Mouse (Mus musculus): ENCODE data around the gene Sgsh.
A peak's percentile ranks its signal among the peaks of the same experiment; 100 is the strongest.

DNA sequence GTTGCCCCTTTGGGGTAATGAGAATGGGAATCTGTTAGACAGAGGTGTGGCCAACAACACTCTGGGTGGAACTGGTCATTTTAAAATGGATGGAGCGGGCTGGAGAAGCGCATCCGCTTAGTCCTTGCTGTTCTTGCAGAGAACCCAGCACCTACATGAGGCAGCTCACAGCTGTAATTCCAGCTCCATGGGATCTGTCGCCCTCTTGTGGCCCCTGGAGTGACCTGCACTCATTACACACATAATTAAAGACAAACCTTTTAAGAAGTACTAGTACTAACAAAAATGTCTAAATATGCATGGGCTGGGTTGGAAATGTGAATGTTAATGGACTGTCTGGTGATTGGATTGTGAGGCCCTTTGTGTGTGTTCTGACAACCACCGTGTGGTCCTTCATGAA, 49.3 kb upstream of the Sgsh start:
- TF ChIP-seq CTCF (IDR thresholded peaks at IDR 0.05; ENCODE audit: borderline replicate concordance, insufficient read depth, low read depth, low read length) (peak; percentile 56; the same call in 1 of the 2 replicates), POLR2A (IDR thresholded peaks at IDR 0.05; ENCODE audit: borderline replicate concordance, insufficient read depth, low read length) (no peak)
